Comparison of ENCODE assay signal across 10 mouse cellular contexts in genomic region chr13:35486125-35486524, GRCm38 (mm10).
DNase-seq lines count a peak whose midpoint lies in the region; ATAC-seq lines count a peak whose summit lies in the region.
"Had no signal": no experiment of that assay in that cellular context is flagged by ENCODE, and none has a peak within 500 bp of the region (broad histone marks: within the 10 kb centered on the region; RNA-seq: fewer than 3 reads in every experiment).

No protein-coding gene starts in this region.

- H3K4me1 ChIP-seq in kidney, embryonic 14.5 days (ENCODE audit: control insufficient read depth, insufficient read depth, low read length), result no peaks in the 10 kb centered on the region
- H3K4me1 ChIP-seq in lung, embryonic 16.5 days (replicated peaks; ENCODE audit: control insufficient read depth, insufficient read depth, low read length), result peaks cover 2% of the 10 kb centered on the region; the same call in 1 of the 2 replicates
- H3K4me1 ChIP-seq: midbrain, embryonic 12.5 days had no signal

- ATAC-seq in cerebellum, adult (ENCODE audit: insufficient number of reproducible peaks, low FRiP score, low TSS enrichment), result peak; percentile 40; the same call in 1 of the 2 replicates
- ATAC-seq in kidney, embryonic 14.5 days (ENCODE audit: low FRiP score, low TSS enrichment), result no peak
- ATAC-seq in lung, embryonic 16.5 days (ENCODE audit: low read depth), result peak; percentile 98
- ATAC-seq in inflammation-experienced regulatory T-cells, adult 6 months, result no peak

- H3K4me3 ChIP-seq in kidney, embryonic 14.5 days (ENCODE audit: low read length), result no peak overlapping the region
- H3K4me3 ChIP-seq in lung, embryonic 16.5 days (ENCODE audit: low read length), result no peak overlapping the region
- H3K4me3 ChIP-seq: midbrain, embryonic 12.5 days had no signal

- no peak overlapping the region for H3K9ac ChIP-seq in kidney, embryonic 14.5 days (ENCODE audit: low read depth, low read length)
- H3K9ac ChIP-seq in lung, embryonic 16.5 days (ENCODE audit: low read length), result no peak overlapping the region
- H3K9ac ChIP-seq: midbrain, embryonic 12.5 days had no signal

- no peaks in the 10 kb centered on the region for H3K36me3 ChIP-seq in kidney, embryonic 14.5 days (ENCODE audit: control insufficient read depth, insufficient read depth, low read length)
- H3K36me3 ChIP-seq in lung, embryonic 16.5 days (ENCODE audit: control insufficient read depth, insufficient read depth, low read length), result no peaks in the 10 kb centered on the region
- H3K36me3 ChIP-seq: midbrain, embryonic 12.5 days had no signal

- no peak overlapping the region for H3K27ac ChIP-seq in kidney, embryonic 14.5 days (ENCODE audit: low read depth, low read length)
- no peak overlapping the region for H3K27ac ChIP-seq in lung, embryonic 16.5 days (ENCODE audit: low read length)
- H3K27ac ChIP-seq: midbrain, embryonic 12.5 days had no signal

- no peaks in the 10 kb centered on the region for H3K9me3 ChIP-seq in kidney, embryonic 14.5 days (ENCODE audit: control insufficient read depth, low read length)
- H3K9me3 ChIP-seq in lung, embryonic 16.5 days (ENCODE audit: control insufficient read depth, low read length), result no peaks in the 10 kb centered on the region
- H3K9me3 ChIP-seq: midbrain, embryonic 12.5 days had no signal

- H3K4me2 ChIP-seq in kidney, embryonic 14.5 days (replicated peaks; ENCODE audit: low read depth, low read length), result no peak overlapping the region
- no peak overlapping the region for H3K4me2 ChIP-seq in lung, embryonic 16.5 days (ENCODE audit: low read depth, low read length)
- H3K4me2 ChIP-seq: midbrain, embryonic 12.5 days had no signal

- DNase-seq in cerebellum, adult 8-10 months, result no peak
- DNase-seq in kidney, adult 11 months, result peak; percentile 62
- DNase-seq in heart, postnatal 4 days, result peak; percentile 59
- DNase-seq in layer of hippocampus, adult 9-10 months (ENCODE audit: low spot score), result no peak
- DNase-seq: B cell, adult 2 months had no signal

- H3K27me3 ChIP-seq in kidney, embryonic 14.5 days (ENCODE audit: control insufficient read depth, insufficient read depth, low read length), result no peaks in the 10 kb centered on the region
- H3K27me3 ChIP-seq in lung, embryonic 16.5 days (ENCODE audit: control insufficient read depth, insufficient read depth, low read depth, low read length), result no peaks in the 10 kb centered on the region
- H3K27me3 ChIP-seq: midbrain, embryonic 12.5 days had no signal

- 85% methylated on average over 4 of the region's 4 CpGs for WGBS in kidney, embryonic 14.5 days
- WGBS in lung, embryonic 16.5 days, result 59% methylated on average over 4 of the region's 4 CpGs

Comparison
In these comparisons a context has a peak if more than half of its experiments do, and no peak if none do; other contexts are left out.
1. ATAC-seq: peak in cerebellum, adult (single experiment) and lung, embryonic 16.5 days (single experiment); none in kidney, embryonic 14.5 days (single experiment) and inflammation-experienced regulatory T-cells, adult 6 months (single experiment).
2. DNase-seq: peak in kidney, adult 11 months (single experiment) and heart, postnatal 4 days (single experiment); none in cerebellum, adult 8-10 months (single experiment) and layer of hippocampus, adult 9-10 months (single experiment).